Mouse (Mus musculus): Measurements from ENCODE around the gene Batf3. TPM values are rescaled to one million over a fixed set of nuclear protein-coding genes. Genes with fewer than 3 reads are reported as not detected.

The Batf3 gene
- polyA plus RNA-seq, 1 experiment from 2014 or later = 2.0 TPM

DNA sequence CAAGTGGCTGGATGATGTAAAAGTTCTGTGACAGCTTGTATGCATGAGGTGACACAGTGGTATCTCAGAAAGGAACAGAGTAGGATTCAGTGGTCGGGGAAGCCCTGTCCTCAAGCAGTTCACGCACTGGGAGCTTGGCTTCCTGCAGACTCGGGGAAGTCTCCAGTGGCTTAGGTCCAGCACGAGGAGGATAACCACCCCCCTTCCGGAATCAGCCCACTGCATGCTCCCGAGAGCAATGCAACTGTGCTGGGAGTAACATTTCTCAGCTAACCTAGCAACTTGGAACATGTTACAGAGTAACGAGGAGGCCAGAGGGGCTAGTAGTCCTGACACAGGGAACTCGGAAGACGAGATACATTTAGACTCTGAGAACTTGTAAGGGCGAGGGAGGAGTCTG lies 9.7 kb downstream of the Batf3 start:
- 45% methylated on average over 10 of the region's 10 CpGs for WGBS (ENCODE audit: insufficient replicate concordance)

DNA sequence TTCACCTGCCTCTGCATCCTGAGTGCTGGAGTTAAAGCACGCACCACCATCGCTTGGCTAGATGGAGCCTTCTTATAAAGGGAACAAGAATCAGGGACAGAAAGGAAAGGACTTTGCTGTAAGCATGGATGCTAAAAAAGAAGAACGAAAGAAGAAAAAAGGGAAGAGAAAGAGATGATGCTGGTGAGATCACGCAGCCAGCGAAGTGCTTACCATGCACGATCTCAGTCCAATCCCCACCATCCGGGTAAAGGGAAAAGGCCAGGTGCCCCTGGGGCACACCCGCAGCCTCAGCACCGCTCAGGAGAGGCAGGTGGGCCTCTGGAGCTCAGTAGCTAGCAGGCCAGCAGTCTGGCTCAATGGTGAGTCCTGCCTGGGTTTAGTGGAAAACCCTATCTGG lies 12.3 kb downstream of the Batf3 start:
- H3K4me1 ChIP-seq (replicated peaks) = peaks cover 8% of the 10 kb centered on the region; the same call in 1 of the 2 replicates
- ATAC-seq (ENCODE audit: insufficient read depth) = no peak
- H3K27ac ChIP-seq (replicated peaks) = no peak overlapping the region
- no peak overlapping the region for H3K4me3 ChIP-seq (replicated peaks)
- H3K27me3 ChIP-seq = 0 out of 2 replicates have a peak, but pooled peaks cover 17% of the 10 kb centered on the region
- 62% methylated on average over 9 of the region's 9 CpGs for WGBS (ENCODE audit: insufficient replicate concordance)
- no peaks in the 10 kb centered on the region for H3K9me3 ChIP-seq (replicated peaks)
- H3K4me2 ChIP-seq = no peak overlapping the region
- no peaks in the 10 kb centered on the region for H3K36me3 ChIP-seq (replicated peaks)
- no peak overlapping the region for H3K9ac ChIP-seq

More for the DNA sequence above, 9.7 kb downstream of the Batf3 start:
- Histone ChIP-seq H3K4me2 (no peak overlapping the region), H3K4me1 (replicated peaks) (peaks cover 8% of the 10 kb centered on the region; the same call in 1 of the 2 replicates), H3K27me3 (0 out of 2 replicates have a peak, but pooled peaks cover 22% of the 10 kb centered on the region), H3K9ac (no peak overlapping the region), H3K36me3 (replicated peaks) (no peaks in the 10 kb centered on the region), H3K4me3 (replicated peaks) (no peak overlapping the region), H3K9me3 (replicated peaks) (no peaks in the 10 kb centered on the region), H3K27ac (replicated peaks) (no peak overlapping the region)
- ATAC-seq (ENCODE audit: insufficient read depth) = no peak

DNA sequence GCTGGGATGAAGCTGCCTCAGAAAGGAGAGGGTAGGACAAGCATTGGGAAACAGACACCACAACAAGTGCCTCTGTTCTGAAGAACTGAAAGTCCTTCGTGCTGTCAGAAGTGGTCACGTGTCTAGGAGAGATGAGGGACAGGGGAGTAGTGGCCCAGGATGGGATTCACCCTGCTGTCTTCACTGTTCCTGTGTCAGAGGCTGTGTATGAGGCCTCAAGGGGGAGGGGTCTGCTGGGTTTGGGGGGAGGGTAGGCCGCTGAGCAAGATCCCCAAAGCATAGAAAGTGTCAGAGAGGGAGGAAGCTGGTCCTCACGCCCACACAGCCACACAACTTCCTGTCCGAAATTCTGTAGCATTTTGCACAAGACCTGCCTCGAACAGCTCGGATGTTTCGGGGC lies 13.5 kb downstream of the Batf3 start:
- no peak overlapping the region for H3K9ac ChIP-seq
- ATAC-seq (ENCODE audit: insufficient read depth) = peak; percentile 45; the same call in 1 of the 2 replicates
- no peaks in the 10 kb centered on the region for H3K9me3 ChIP-seq (replicated peaks)
- 0 out of 2 replicates have a peak, but pooled peaks cover 17% of the 10 kb centered on the region for H3K27me3 ChIP-seq
- no peaks in the 10 kb centered on the region for H3K36me3 ChIP-seq (replicated peaks)
- WGBS (ENCODE audit: insufficient replicate concordance) = 21% methylated on average over 8 of the region's 8 CpGs
- H3K4me2 ChIP-seq = peak overlapping the region; percentile 11; the same call in 1 of the 2 replicates
- peak overlapping the region; percentile 59 for H3K27ac ChIP-seq (replicated peaks)
- no peak overlapping the region for H3K4me3 ChIP-seq (replicated peaks)
- peaks cover 8% of the 10 kb centered on the region; the same call in 1 of the 2 replicates for H3K4me1 ChIP-seq (replicated peaks)

DNA sequence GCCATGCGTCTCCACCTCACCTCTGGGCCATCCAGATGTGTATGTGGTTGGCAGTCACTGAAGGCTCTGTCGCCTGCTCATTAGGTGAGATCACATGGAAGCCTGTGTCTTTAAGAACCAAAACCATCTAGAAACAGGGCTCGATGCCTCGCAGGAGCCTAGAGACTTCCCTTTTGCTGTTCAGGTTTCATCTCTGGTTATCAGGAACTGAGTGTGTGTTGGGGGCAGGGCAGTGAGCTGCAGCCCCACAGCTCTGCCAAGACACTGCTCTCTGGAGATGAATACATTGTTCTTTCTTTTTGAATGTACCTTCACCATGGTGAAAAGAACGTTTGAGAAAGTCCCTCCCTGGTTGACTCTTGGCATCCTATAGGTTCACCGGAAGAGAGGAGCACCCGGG lies 17.2 kb downstream of the Batf3 start:
- no peak for ATAC-seq (ENCODE audit: insufficient read depth)
- no peak overlapping the region for H3K4me2 ChIP-seq
- no peak overlapping the region for H3K9ac ChIP-seq
- H3K4me3 ChIP-seq (replicated peaks) = no peak overlapping the region
- peaks cover 15% of the 10 kb centered on the region; the same call in 1 of the 2 replicates for H3K4me1 ChIP-seq (replicated peaks)
- no peaks in the 10 kb centered on the region for H3K9me3 ChIP-seq (replicated peaks)
- H3K36me3 ChIP-seq (replicated peaks) = no peaks in the 10 kb centered on the region
- 0 out of 2 replicates have a peak overlapping the region, but pooled peaks have one; percentile 9 for H3K27ac ChIP-seq (replicated peaks)
- H3K27me3 ChIP-seq = no peaks in the 10 kb centered on the region
- 35% methylated on average over 7 of the region's 7 CpGs for WGBS (ENCODE audit: insufficient replicate concordance)

DNA sequence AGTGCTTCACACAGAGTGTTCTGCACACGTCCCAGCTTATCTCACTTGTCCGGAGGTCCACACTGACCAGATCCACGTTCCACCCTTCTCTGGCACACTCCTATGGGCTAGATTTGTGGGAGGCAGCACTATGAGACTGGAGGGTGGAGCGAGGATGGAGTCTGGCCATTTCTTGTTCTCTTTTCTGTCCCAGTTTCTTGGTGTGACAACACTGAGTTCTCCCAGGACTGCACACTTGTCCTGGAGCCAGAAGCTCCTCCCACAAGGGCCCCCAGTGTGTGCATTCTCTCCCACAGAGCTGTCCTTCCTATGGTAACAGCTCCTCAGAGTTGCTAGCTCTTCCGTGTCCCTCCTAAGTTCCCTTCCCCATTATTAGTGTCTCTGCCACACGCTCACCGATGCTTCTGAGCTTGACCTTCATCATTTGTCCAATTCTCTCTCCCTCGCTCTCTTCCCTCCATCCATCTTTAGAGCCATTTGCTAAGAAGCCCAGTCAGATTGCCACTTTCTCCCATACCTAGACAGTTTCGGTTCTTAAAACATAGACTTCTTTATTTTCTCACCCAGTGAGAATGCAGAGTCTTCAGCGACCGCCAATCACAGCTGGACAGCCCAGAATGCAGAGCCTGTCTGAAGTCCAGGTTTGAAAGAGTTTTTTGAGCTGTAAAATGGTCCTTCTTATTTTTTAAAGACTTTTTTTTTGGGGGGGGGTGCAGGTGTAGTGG lies 18.0 kb downstream of the Batf3 start:
- H3K27ac ChIP-seq (replicated peaks) = 0 out of 2 replicates have a peak overlapping the region, but pooled peaks have one; percentile 9
- peak; percentile 9; the same call in 1 of the 2 replicates for ATAC-seq (ENCODE audit: insufficient read depth)
- H3K36me3 ChIP-seq (replicated peaks) = no peaks in the 10 kb centered on the region
- H3K4me3 ChIP-seq (replicated peaks) = no peak overlapping the region
- no peak overlapping the region for H3K4me2 ChIP-seq
- WGBS (ENCODE audit: insufficient replicate concordance) = 59% methylated on average over 11 of the region's 11 CpGs
- no peaks in the 10 kb centered on the region for H3K9me3 ChIP-seq (replicated peaks)
- H3K4me1 ChIP-seq (replicated peaks) = peaks cover 13% of the 10 kb centered on the region; the same call in 1 of the 2 replicates
- H3K9ac ChIP-seq = no peak overlapping the region
- no peaks in the 10 kb centered on the region for H3K27me3 ChIP-seq

DNA sequence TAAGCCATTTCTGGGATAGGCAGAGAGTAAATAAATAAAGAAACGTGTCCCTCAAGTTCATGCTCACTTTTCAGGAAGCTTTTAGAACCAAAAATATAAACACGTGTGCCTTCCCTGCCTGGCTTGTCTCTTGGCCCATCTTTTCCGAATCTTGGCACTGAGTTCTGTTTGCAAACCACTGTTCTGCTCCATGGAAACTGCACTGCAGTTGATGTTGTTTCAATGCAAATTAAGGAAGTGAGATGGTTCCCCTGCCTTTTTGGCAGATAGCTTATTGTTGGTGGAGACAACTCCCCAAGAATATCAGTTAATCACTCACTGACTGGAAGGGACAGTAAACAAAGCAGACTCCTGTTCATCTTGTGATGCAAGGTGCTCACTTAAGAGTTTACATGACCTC lies 25.1 kb downstream of the Batf3 start:
- Histone ChIP-seq H3K9me3 (replicated peaks) (no peaks in the 10 kb centered on the region), H3K27ac (replicated peaks) (no peak overlapping the region), H3K4me1 (replicated peaks) (peaks cover 13% of the 10 kb centered on the region; the same call in 1 of the 2 replicates), H3K4me2 (no peak overlapping the region), H3K4me3 (replicated peaks) (no peak overlapping the region), H3K9ac (no peak overlapping the region), H3K36me3 (replicated peaks) (no peaks in the 10 kb centered on the region), H3K27me3 (peaks cover 23% of the 10 kb centered on the region)
- 34% methylated on average over 3 of the region's 3 CpGs for WGBS (ENCODE audit: insufficient replicate concordance)
- ATAC-seq (ENCODE audit: insufficient read depth) = no peak

DNA sequence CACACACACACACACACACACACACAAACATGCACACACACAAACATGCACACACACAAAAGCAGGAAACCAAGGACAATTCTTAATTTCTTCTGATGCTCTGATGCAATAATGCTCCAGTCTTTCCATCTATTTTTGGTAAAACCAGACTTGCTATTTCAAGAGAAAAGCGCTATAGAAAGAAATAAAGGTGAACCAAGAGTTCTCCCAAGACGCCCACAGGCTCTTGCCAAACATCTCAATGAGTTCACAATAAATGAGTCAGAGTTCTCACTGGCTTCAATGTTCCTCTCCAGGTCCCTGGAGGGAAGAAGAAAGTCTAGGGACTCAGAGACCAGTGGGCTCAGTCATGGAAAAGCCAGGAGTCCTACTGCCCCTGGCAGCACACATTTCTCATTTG lies 26.0 kb downstream of the Batf3 start:
- WGBS (ENCODE audit: insufficient replicate concordance) = 48% methylated on average over 2 of the region's 2 CpGs
- Histone ChIP-seq H3K4me2 (no peak overlapping the region), H3K9ac (no peak overlapping the region), H3K36me3 (replicated peaks) (no peaks in the 10 kb centered on the region), H3K4me1 (replicated peaks) (peaks cover 12% of the 10 kb centered on the region; the same call in 1 of the 2 replicates), H3K4me3 (replicated peaks) (no peak overlapping the region), H3K27me3 (peaks cover 23% of the 10 kb centered on the region), H3K27ac (replicated peaks) (no peak overlapping the region), H3K9me3 (replicated peaks) (no peaks in the 10 kb centered on the region)
- no peak for ATAC-seq (ENCODE audit: insufficient read depth)

DNA sequence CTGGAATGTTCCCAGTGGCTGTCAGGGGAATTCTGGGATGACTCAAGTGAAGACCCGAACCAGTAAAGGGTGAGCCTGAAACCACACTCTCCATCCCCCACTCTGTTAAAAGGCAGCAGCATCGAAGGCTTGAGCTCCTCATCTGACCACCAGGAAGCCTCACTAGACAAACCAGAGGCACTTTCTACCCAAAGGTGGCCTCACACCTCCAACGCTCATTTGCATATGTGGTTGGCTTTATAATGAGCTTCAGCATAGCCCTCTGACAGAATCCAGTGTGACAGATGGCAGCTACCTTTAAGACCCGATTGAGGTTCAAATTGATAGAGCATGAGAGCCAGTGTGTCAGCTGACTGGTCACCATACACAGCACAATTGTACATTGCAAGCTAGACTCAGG lies 26.6 kb downstream of the Batf3 start:
- H3K4me1 ChIP-seq (replicated peaks) = peaks cover 6% of the 10 kb centered on the region; the same call in 1 of the 2 replicates
- no peak overlapping the region for H3K9ac ChIP-seq
- 47% methylated on average over 4 of the region's 4 CpGs for WGBS (ENCODE audit: insufficient replicate concordance)
- H3K4me2 ChIP-seq = no peak overlapping the region
- H3K36me3 ChIP-seq (replicated peaks) = no peaks in the 10 kb centered on the region
- H3K27ac ChIP-seq (replicated peaks) = no peak overlapping the region
- no peaks in the 10 kb centered on the region for H3K9me3 ChIP-seq (replicated peaks)
- ATAC-seq (ENCODE audit: insufficient read depth) = no peak
- no peak overlapping the region for H3K4me3 ChIP-seq (replicated peaks)
- peaks cover 23% of the 10 kb centered on the region for H3K27me3 ChIP-seq

DNA sequence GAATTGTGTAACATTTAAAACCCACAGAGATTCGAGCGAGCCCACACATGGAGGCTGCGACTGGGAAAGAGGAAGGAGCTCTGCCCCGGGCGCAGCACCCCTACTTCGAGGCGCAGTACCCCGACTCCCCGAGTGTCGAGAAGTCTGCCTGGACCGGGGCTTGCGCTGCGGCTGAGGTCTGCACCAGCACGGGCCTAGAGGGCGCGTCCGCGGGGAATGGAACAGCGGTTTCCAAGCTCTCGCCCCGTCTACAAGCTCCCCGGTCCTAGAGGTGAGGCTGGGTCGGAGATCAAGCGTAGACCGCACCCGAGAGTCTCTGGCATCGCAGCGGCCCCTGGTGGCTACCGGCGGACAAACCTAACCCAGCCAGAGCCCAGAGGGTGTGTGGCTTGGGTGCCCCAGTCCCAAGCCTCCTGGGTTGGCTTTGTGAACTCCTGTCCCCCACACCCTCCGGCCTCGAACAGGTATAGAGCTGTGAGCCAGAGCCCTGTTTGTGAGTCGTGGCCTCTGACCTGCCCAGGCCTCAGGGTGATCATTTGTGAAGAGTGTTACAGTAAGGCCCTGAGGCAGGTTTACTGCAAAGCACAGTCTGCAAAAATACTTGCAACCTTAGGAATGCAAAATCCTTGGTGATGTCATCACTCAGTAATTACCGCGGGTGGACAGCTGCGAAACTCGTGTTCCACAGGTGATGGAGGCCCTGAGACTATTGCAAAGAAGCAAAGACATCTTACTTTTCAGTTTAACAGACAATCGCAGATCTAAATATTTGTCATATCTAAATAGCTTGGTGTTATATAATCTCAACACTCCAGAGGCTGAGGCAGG lies 28.4 kb downstream of the Batf3 start:
- Histone ChIP-seq H3K4me2 (peak overlapping the region; percentile 63), H3K36me3 (replicated peaks) (no peaks in the 10 kb centered on the region), H3K4me3 (replicated peaks) (peak overlapping the region; percentile 42), H3K27ac (replicated peaks) (no peak overlapping the region), H3K27me3 (peaks cover 23% of the 10 kb centered on the region), H3K4me1 (replicated peaks) (peaks cover 6% of the 10 kb centered on the region; the same call in 1 of the 2 replicates), H3K9me3 (replicated peaks) (no peaks in the 10 kb centered on the region), H3K9ac (no peak overlapping the region)
- peak; percentile 72 for ATAC-seq (ENCODE audit: insufficient read depth)
- 7% methylated on average over 38 of the region's 38 CpGs for WGBS (ENCODE audit: insufficient replicate concordance)

DNA sequence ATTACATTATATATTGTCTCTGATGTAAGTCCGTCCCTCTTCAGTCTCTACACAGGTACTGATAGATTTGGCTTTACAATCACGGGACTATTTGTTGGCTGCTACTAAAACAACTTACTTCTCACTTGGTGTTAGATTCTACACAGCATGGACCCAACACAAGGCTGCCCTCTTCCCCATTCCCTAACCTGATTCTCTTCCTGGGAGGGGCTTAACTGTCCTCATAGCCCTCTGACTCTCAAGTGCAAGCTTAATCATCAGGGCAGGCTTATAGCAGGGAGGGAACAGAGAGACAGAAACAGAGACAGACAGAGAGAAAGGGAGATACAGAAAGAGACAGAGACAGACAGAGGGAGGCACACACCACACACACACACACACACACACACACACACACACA lies 34.0 kb downstream of the Batf3 start:
- peaks cover 4% of the 10 kb centered on the region; the same call in 1 of the 2 replicates for H3K27me3 ChIP-seq
- no peaks in the 10 kb centered on the region for H3K9me3 ChIP-seq (replicated peaks)
- H3K4me2 ChIP-seq = no peak overlapping the region
- H3K9ac ChIP-seq = no peak overlapping the region
- WGBS (ENCODE audit: insufficient replicate concordance) = 63% methylated on average over 2 of the region's 2 CpGs
- H3K4me3 ChIP-seq (replicated peaks) = no peak overlapping the region
- ATAC-seq (ENCODE audit: insufficient read depth) = no peak
- no peak overlapping the region for H3K27ac ChIP-seq (replicated peaks)
- no peaks in the 10 kb centered on the region for H3K36me3 ChIP-seq (replicated peaks)
- H3K4me1 ChIP-seq (replicated peaks) = peaks cover 14% of the 10 kb centered on the region

DNA sequence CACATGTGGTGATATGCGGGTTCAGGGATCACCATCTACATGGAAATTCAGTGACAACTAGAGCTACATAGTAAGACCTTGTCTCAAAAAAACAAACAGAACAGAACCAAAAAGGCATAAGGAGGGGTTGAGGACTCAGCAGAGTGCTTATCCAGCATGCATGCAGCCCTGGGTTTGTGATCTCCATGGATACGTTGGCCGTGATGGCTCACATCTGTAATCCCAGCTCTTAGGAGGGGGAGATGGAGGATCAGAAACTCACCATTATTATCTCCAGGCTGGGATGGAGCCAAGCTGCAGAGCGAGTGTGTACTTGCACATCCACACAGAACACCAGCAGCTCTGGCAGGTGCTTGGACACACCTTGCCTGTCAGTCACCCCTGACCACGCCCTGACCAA lies 34.6 kb downstream of the Batf3 start:
- no peak for ATAC-seq (ENCODE audit: insufficient read depth)
- H3K9me3 ChIP-seq (replicated peaks) = no peaks in the 10 kb centered on the region
- WGBS (ENCODE audit: insufficient replicate concordance) = 42% methylated on average over 5 of the region's 5 CpGs
- peaks cover 14% of the 10 kb centered on the region for H3K4me1 ChIP-seq (replicated peaks)
- no peak overlapping the region for H3K27ac ChIP-seq (replicated peaks)
- H3K36me3 ChIP-seq (replicated peaks) = no peaks in the 10 kb centered on the region
- no peak overlapping the region for H3K4me3 ChIP-seq (replicated peaks)
- 0 out of 2 replicates have a peak overlapping the region, but pooled peaks have one; percentile 32 for H3K4me2 ChIP-seq
- H3K27me3 ChIP-seq = peaks cover 6% of the 10 kb centered on the region; the same call in 1 of the 2 replicates
- H3K9ac ChIP-seq = no peak overlapping the region

Measured in liver, embryonic 15.5 days (tissue).